Mouse (Mus musculus): ENCODE data around the gene Olfr871. TPM values are rescaled to one million over a fixed set of nuclear protein-coding genes. Genes with fewer than 3 reads are reported as not detected.

The Olfr871 gene
- polyA plus RNA-seq, 1 experiment from 2014 or later: not detected

DNA sequence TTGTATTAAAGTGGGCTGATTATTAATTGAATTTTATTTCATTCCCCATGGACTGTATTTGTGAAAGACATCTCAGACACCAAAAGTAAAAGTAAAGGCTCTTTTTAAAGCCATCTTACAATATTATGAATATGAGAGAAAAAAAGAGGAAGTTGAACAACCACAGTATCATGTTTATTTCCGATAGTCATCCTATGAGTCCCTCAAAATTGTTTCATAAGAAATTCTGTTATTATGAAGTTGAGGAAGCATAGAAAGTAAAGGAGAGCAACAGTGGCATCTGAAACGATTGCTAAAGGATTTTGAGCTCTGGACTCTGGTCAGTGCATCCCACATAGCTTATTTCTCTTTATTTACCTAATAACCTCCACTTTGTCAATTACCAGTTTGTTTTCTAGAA, 25.4 kb downstream of the Olfr871 start:
- Histone ChIP-seq H3K27ac (replicated peaks in 1 of 2; ENCODE audit: control insufficient read depth in 1 of 2, insufficient read depth in 1 of 2, low read depth in 2 of 2, low read length in 2 of 2) (no peak overlapping the region), H3K27me3 (ENCODE audit: control insufficient read depth, insufficient read depth, low read length) (no peaks in the 10 kb centered on the region), H3K9ac (ENCODE audit: low read length) (no peak overlapping the region), H3K4me1 (ENCODE audit: control insufficient read depth in 2 of 2, insufficient read depth in 2 of 2, low read length in 2 of 2) (no peaks in the 10 kb centered on the region), H3K36me3 (ENCODE audit: control insufficient read depth, insufficient read depth, low read length) (no peaks in the 10 kb centered on the region), H3K4me2 (ENCODE audit: low read length) (no peak overlapping the region), H3K4me3 (ENCODE audit: control insufficient read depth in 1 of 2, insufficient read depth in 1 of 2, low read depth in 1 of 2, low read length in 2 of 2) (no peak overlapping the region), H3K9me3 (ENCODE audit: control insufficient read depth, low read length) (no peaks in the 10 kb centered on the region; the same call in 1 of the 2 replicates)
- 59% methylated on average over 2 of the region's 2 CpGs for WGBS
- no peak for ATAC-seq (ENCODE audit: insufficient number of reproducible peaks, insufficient read depth, low FRiP score, low read depth)

Other genes with a start within 250 kb of the Olfr871 start
- not detected in 2 replicates for gene Olfr866, start 184.2 kb upstream of the Olfr871 start, polyA plus RNA-seq (2014; fragmentation: Nextera tagmentation; extraction: Ambion mirVana)
- not detected in 2 replicates for gene Olfr867, start 154.6 kb upstream of the Olfr871 start, polyA plus RNA-seq (2014; fragmentation: Nextera tagmentation; extraction: Ambion mirVana)
- not detected in 2 replicates for gene Olfr868, start 113.6 kb upstream of the Olfr871 start, polyA plus RNA-seq (2014; fragmentation: Nextera tagmentation; extraction: Ambion mirVana)
- gene Olfr869, start 83.2 kb upstream of the Olfr871 start, polyA plus RNA-seq (2014; fragmentation: Nextera tagmentation; extraction: Ambion mirVana): not detected in 2 replicates
- not detected in 2 replicates for gene Olfr870, start 38.1 kb upstream of the Olfr871 start, polyA plus RNA-seq (2014; fragmentation: Nextera tagmentation; extraction: Ambion mirVana)
- not detected in 2 replicates for gene Olfr872, start 24.9 kb downstream of the Olfr871 start, polyA plus RNA-seq (2014; fragmentation: Nextera tagmentation; extraction: Ambion mirVana)
- 0.19 TPM in 1 of 2 replicates, not detected in the other for gene Olfr39, start 70.1 kb downstream of the Olfr871 start, polyA plus RNA-seq (2014; fragmentation: Nextera tagmentation; extraction: Ambion mirVana)
- gene Olfr873, start 86.3 kb downstream of the Olfr871 start, polyA plus RNA-seq (2014; fragmentation: Nextera tagmentation; extraction: Ambion mirVana): not detected in 2 replicates
- not detected in 2 replicates for gene Olfr18, start 123.9 kb downstream of the Olfr871 start, polyA plus RNA-seq (2014; fragmentation: Nextera tagmentation; extraction: Ambion mirVana)
- 38.7 and 40.5 TPM in 2 replicates for gene Zfp560, start 173.0 kb downstream of the Olfr871 start, polyA plus RNA-seq (2014; fragmentation: Nextera tagmentation; extraction: Ambion mirVana)
- gene Zfp26, start 248.0 kb downstream of the Olfr871 start, polyA plus RNA-seq (2014; fragmentation: Nextera tagmentation; extraction: Ambion mirVana): 14.0 and 15.4 TPM in 2 replicates

Measured in heart, embryonic 14.5 days (tissue).